Mouse (Mus musculus) ES-Bruce4 (cell line): ENCODE measurements around the gene Cep89. TPM values are rescaled to one million over a fixed set of nuclear protein-coding genes. Genes with fewer than 3 reads are reported as not detected.

Source experiments
- H3K27ac ChIP-seq: 2 replicates; pipeline ENCODE4 v1.5.1; 2012; ENCODE audit warnings: low read length, inconsistent platforms; ENCODE audit not compliant: insufficient read depth
- H3K27me3 ChIP-seq: 2 replicates; pipeline ENCODE4 v1.6.1; 2012; ENCODE audit warnings: mild to moderate bottlenecking, low read length, inconsistent platforms; ENCODE audit not compliant: control insufficient read depth, poor library complexity, insufficient read depth, severe bottlenecking
- H3K36me3 ChIP-seq: 2 replicates; pipeline ENCODE4 v1.6.1; 2012; ENCODE audit warnings: inconsistent platforms, mild to moderate bottlenecking, low read length, moderate library complexity; ENCODE audit not compliant: control insufficient read depth, poor library complexity, insufficient read depth, severe bottlenecking
- H3K4me1 ChIP-seq: one replicate; pipeline ENCODE4 v1.8.1; 2011; ENCODE audit warnings: low read length; ENCODE audit not compliant: control insufficient read depth, insufficient read depth
- H3K4me3 ChIP-seq: 2 replicates; pipeline ENCODE4 v1.5.1; 2011; ENCODE audit warnings: low read depth, mild to moderate bottlenecking, low read length
- H3K9ac ChIP-seq: 2 replicates; pipeline ENCODE4 v1.6.1; 2012; ENCODE audit warnings: low read depth, mild to moderate bottlenecking, inconsistent platforms; ENCODE audit not compliant: poor library complexity, severe bottlenecking
- H3K9me3 ChIP-seq: replicated peaks from 2 replicates; pipeline ENCODE4 v1.6.1; 2012; ENCODE audit warnings: mild to moderate bottlenecking, low read length, inconsistent platforms; ENCODE audit not compliant: control insufficient read depth, poor library complexity, insufficient read depth, severe bottlenecking
- CTCF ChIP-seq: IDR thresholded peaks from one replicate; pipeline ENCODE4 v1.8.1; 2011; ENCODE audit warnings: low read depth, low read length
- EP300 ChIP-seq: IDR thresholded peaks from 2 replicates; pipeline ENCODE4 v1.6.1; 2011; ENCODE audit warnings: low read depth, low read length; ENCODE audit not compliant: insufficient read depth
- POLR2A ChIP-seq: IDR thresholded peaks from one replicate; pipeline ENCODE4 v1.8.1; 2011; ENCODE audit warnings: low read length; ENCODE audit not compliant: insufficient read depth
- polyA plus RNA-seq: library from polyadenylated mRNA; stranded (reverse); fragments of >200 nt; gene quantifications from 2 replicates; pipeline ENCODE4 v1.2.4, GENCODE M21; 2011; ENCODE audit warnings: low read depth; ENCODE audit not compliant: missing spikeins, insufficient read depth, insufficient read length

Cep89 gene
- polyA plus RNA-seq, 1 experiment: 40.2 TPM

GRCm38 (mm10) chr7:35353306-35353705 lies 43.5 kb upstream of the Cep89 start:
- no peaks in the 10 kb centered on the region for H3K9me3 ChIP-seq
- H3K27me3 ChIP-seq: no peaks in the 10 kb centered on the region
- H3K4me1 ChIP-seq: peaks cover 11% of the 10 kb centered on the region
- no peak overlapping the region; the same call in 1 of the 2 replicates for H3K4me3 ChIP-seq
- H3K36me3 ChIP-seq: no peaks in the 10 kb centered on the region
- H3K27ac ChIP-seq: no peak overlapping the region
- TF ChIP-seq EP300 (no peak), CTCF (no peak), POLR2A (no peak)
- H3K9ac ChIP-seq: peak overlapping the region; percentile 21; the same call in 1 of the 2 replicates

GRCm38 (mm10) chr7:35355303-35355872 lies 41.4 kb upstream of the Cep89 start:
- Histone ChIP-seq H3K4me3 (no peak overlapping the region), H3K27ac (no peak overlapping the region), H3K27me3 (no peaks in the 10 kb centered on the region), H3K9me3 (no peaks in the 10 kb centered on the region), H3K4me1 (peaks cover 6% of the 10 kb centered on the region), H3K36me3 (no peaks in the 10 kb centered on the region), H3K9ac (no peak overlapping the region)
- TF ChIP-seq EP300: no peak

GRCm38 (mm10) chr7:35357621-35358020 lies 39.2 kb upstream of the Cep89 start:
- Histone ChIP-seq H3K27ac (no peak overlapping the region), H3K4me1 (peaks cover 8% of the 10 kb centered on the region), H3K9me3 (no peaks in the 10 kb centered on the region), H3K9ac (no peak overlapping the region), H3K36me3 (no peaks in the 10 kb centered on the region), H3K27me3 (no peaks in the 10 kb centered on the region), H3K4me3 (no peak overlapping the region)
- no peak for TF ChIP-seq POLR2A
- TF ChIP-seq EP300: no peak
- no peak for TF ChIP-seq CTCF

GRCm38 (mm10) chr7:35362253-35362652 lies 34.6 kb upstream of the Cep89 start:
- H3K9ac ChIP-seq: no peak overlapping the region
- H3K36me3 ChIP-seq: no peaks in the 10 kb centered on the region
- no peaks in the 10 kb centered on the region for H3K27me3 ChIP-seq
- H3K9me3 ChIP-seq: no peaks in the 10 kb centered on the region
- TF ChIP-seq EP300 (no peak), POLR2A (no peak), CTCF (no peak)
- H3K27ac ChIP-seq: 0 out of 2 replicates have a peak overlapping the region, but pooled peaks have one; percentile 2
- no peak overlapping the region for H3K4me3 ChIP-seq
- H3K4me1 ChIP-seq: peaks cover 8% of the 10 kb centered on the region

- Histone ChIP-seq H3K4me1 (peaks cover 8% of the 10 kb centered on the region), H3K27ac (no peak overlapping the region), H3K9me3 (no peaks in the 10 kb centered on the region), H3K27me3 (no peaks in the 10 kb centered on the region), H3K9ac (no peak overlapping the region), H3K36me3 (no peaks in the 10 kb centered on the region), H3K4me3 (no peak overlapping the region)
- TF ChIP-seq EP300 (0 out of 2 replicates have a peak, but pooled peaks have one; percentile 29), CTCF (no peak), POLR2A (no peak)
Observed at GRCm38 (mm10) chr7:35362868-35363267, 34.0 kb upstream of the Cep89 start.

GRCm38 (mm10) chr7:35365161-35365910 lies 31.5 kb upstream of the Cep89 start:
- TF ChIP-seq POLR2A: no peak
- TF ChIP-seq EP300: no peak
- no peak for TF ChIP-seq CTCF
- Histone ChIP-seq H3K9me3 (no peaks in the 10 kb centered on the region), H3K27ac (no peak overlapping the region), H3K27me3 (no peaks in the 10 kb centered on the region), H3K9ac (no peak overlapping the region), H3K36me3 (no peaks in the 10 kb centered on the region), H3K4me1 (peaks cover 6% of the 10 kb centered on the region), H3K4me3 (no peak overlapping the region)
